Mouse (Mus musculus): ENCODE results near the gene Dio1.

- no peak for TF ChIP-seq CTCF (conservative IDR thresholded peaks at IDR 0.05; ENCODE audit: low read length)
- TF ChIP-seq POU5F1 (IDR thresholded peaks at IDR 0.05; ENCODE audit: borderline replicate concordance, low read length), result no peak
- TF ChIP-seq NANOG (IDR thresholded peaks at IDR 0.05; ENCODE audit: borderline replicate concordance, low read length), result no peak
Measured at GRCm38 (mm10) chr4:107300902-107301555, 5.9 kb downstream of the Dio1 start.
